Mouse (Mus musculus) fat pad, adult 2 months (tissue): ENCODE data around the gene Zfp691.

Source experiments
- DNase-seq: peaks from one replicate; pipeline ENCODE4 v3.0.0-alpha.2; 2011; ENCODE audit warnings: low read depth, low spot score; ENCODE audit errors: extremely low read depth

Gene Zfp691

GRCm38 (mm10) chr4:119173851-119174453, at the start of gene Zfp691:
Gene Zfp691 (minus strand): TSS chr4:119174195.
- DNase-seq = peak; percentile 76

GRCm38 (mm10) chr4:119223696-119224095, 49.7 kb upstream of the Zfp691 start:
- DNase-seq = no peak

DNA sequence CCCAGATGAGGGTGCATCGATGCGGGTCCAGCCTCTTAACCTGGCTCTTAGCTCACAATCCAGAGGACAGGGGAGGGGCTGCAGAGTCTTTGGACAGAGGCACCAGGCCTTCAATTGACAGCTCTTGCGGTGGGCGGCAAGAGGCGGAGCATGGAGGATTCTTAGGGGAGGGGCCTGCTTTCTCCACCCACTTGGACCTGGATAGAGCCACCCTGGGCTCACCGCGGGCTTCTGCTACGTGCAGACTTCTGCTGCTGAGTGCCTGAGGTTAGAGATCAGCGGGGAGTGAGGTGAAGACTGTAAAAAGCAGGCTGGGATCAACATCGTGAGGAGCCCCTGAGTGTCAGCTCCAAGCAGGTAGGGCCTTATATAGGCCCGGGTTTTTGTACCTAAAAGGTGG, 44.2 kb upstream of the Zfp691 start, which contains the start of gene Tmem269:
Tmem269 (minus strand) TSS at position 49 of the 400 bp plus-strand sequence.
- DNase-seq = no peak

GRCm38 (mm10) chr4:119216667-119217066, 42.7 kb upstream of the Zfp691 start:
- no peak for DNase-seq

GRCm38 (mm10) chr4:119204672-119205071, 30.7 kb upstream of the Zfp691 start:
- DNase-seq = no peak

GRCm38 (mm10) chr4:119198105-119198504, 24.1 kb upstream of the Zfp691 start:
- no peak for DNase-seq

- no peak for DNase-seq
Measured at GRCm38 (mm10) chr4:119195582-119196320, 21.8 kb upstream of the Zfp691 start.

DNA sequence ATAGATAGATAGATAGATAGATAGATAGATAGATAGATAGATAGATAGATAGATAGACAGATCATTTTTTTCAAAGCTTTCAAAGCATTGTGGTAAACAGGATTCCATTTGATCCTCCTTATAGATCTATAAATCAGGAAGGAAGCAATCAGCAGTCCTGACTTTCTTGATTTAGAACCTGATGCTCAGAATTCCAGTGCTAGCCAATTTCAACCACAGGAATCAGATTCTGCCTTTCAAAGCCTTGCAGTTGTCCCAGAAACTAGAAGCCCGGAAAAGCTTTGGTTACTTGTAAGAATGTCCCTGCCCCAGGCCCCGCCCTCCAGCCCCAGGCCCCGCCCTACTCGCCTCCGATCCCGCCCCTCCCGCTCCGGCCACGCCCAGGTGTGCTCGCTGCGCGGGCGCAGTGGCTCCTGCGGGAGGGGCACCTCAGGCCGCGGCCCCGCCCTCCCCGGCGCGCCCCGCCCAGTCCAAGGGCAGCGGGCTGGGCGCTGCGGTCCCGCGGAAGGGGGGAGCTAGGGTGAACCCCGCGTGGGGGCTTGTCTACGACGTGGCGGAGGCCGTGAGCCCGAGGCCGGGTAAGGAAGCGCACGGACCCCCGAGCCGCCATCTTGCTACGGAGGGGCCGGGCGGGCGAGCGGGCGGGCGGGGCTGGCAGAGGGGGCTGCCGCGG, 21.1 kb upstream of the Zfp691 start, which contains the start of gene Svbp:
Svbp (plus strand) TSS at position 398 of the 673 bp plus-strand sequence.
- DNase-seq = no peak

- DNase-seq = no peak
Measured at GRCm38 (mm10) chr4:119192757-119193156, 18.8 kb upstream of the Zfp691 start.

DNA sequence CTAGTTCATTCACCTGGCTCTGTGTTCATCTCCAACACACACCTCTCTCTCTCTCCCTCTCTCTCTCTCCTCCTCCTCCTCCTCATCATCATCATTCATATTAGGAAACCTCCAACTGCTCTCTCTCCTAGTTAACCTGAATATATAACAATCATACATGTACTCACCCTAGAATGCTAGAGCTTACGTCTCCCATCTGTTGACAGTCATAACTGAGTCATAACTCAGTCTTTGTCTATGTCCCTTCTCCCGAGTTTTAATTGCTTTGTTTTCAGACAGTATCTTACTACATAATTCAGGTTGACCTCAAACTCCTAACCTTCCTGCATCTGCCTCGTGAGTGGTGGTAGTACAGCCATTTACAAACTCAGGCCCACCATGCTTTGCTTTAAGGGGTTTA, 17.3 kb upstream of the Zfp691 start:
- no peak for DNase-seq

DNA sequence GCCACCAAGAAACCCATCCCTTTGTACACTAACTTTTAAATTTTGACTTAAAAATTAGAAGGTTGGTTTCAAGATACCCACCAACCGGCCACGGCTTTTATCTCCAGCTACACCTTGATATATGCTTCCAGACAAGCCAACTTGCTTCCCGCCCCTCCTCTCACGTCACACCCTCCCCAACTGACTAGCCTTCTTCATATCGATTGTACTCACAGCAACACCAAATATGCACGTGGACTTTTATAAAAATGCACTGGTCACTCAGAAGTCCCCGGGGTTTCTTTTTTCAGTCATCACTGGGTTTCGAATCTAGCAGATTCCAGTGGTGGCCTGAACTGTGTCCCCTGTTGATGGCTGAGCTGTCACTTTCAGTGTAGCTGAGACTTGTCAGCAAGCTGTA, 16.6 kb upstream of the Zfp691 start:
- no peak for DNase-seq

DNA sequence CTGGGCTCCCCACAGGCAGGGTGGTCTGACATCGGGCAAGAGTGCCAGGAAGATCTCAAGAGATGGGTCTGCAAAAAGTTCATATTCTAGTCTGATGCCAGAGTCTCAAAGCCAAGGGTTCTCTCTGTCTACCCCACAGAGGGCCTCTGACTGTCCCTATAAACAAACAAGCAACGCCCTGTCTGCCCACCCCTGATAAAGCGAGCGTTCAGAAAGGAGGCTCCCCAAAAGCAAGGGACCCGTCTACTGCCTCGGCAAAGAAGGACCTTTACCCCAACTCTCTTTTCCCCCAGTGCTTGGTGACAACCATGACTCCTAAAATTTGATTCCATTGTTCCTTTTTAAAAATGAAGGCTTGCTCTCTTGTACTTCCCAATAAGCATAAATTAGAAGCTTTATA, 15.9 kb upstream of the Zfp691 start, which contains the start of gene Ermap:
Ermap (minus strand) TSS at position 148 of the 400 bp plus-strand sequence.
- no peak for DNase-seq

DNA sequence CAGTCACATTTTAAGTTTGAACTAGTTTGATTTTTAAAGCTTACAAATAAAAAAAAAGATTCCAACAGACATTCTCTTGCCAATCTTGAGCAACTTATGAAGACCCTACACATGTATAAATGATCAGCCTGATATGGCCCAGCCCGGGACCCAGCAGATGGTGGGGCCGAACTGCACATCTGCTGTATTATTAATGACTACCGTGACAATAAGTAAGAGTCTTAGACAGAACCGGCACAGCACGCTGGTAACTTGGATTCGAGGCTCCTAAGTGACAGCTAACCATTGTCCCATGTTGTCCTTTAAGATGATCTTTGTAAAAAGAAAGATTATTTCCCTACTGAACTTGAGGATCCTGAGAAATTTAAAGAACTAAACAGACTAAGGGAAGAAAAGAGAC, 15.4 kb upstream of the Zfp691 start:
- DNase-seq = no peak

- DNase-seq = no peak
Measured at GRCm38 (mm10) chr4:119188060-119188785, 14.2 kb upstream of the Zfp691 start.

GRCm38 (mm10) chr4:119185771-119186170, 11.8 kb upstream of the Zfp691 start:
- no peak for DNase-seq

DNA sequence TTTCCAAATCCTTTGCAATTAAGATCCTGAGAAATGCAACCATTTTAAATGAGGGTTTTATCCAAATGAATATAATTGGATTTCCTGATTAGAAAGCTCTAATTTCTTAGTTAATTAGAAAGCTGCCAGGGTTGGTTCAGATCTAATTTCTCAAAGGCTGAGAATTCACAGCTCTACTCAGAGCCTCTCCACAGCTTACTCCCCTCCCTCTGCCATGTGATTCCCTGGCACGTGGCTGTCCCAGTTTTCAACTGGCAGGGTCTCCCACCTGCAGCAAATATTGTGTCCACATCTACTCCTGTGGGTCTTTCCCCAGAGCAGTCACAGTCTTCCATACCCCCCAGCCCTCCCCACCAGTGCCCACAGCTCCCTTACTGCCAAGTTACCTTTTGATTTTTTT, 9.5 kb upstream of the Zfp691 start:
- DNase-seq = no peak

DNA sequence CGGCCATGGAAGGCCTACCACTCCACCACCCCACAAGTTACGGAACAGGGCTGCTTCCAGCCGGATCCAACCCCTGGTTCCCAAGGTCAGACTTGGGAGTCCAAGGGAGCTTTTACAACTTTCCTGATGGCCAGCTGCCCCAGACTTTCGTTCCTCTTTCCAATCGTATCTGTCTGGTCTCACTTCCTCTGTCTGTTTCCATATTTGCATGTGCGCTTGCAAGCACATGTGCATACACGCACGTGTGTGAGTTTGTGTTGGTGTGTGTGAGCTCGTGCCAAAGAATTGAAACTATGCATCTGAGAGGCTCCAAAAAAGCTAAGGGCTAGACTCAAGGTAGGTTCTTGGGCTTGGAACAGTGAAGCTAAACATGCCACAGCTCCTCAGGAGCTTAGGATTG, 7.5 kb upstream of the Zfp691 start:
- no peak for DNase-seq

DNA sequence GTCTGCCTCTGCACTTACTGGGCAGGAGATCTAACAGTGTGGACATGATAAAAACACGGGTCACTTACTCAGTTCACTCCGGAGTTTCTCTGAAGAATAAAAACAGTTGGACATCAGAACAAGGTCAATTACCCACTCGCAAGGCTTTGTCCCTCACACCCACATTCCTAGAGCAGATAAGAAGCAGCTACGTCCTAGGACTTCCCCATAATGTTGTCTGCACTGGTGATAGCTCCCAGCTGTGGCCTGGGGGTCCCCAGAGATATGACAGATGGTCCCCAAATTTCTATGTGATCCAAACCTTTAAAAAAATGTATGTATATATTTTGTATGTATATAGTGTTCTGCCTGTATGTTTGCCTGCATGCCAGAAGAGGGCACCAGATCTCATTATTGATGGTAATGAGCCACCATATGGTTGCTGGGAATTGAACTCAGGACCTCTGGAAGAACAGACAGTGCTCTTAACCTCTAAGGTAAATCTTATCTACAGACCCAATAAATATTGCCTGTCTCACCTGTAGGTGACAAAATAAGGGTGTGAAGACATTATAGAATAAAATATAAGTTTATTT, 6.2 kb upstream of the Zfp691 start:
- no peak for DNase-seq

GRCm38 (mm10) chr4:119178331-119178730, 4.3 kb upstream of the Zfp691 start:
- no peak for DNase-seq

- DNase-seq = no peak
Measured at GRCm38 (mm10) chr4:119177702-119178101, 3.7 kb upstream of the Zfp691 start.
